12 mouse cellular contexts compared by ENCODE assay signal in the genomic region with DNA sequence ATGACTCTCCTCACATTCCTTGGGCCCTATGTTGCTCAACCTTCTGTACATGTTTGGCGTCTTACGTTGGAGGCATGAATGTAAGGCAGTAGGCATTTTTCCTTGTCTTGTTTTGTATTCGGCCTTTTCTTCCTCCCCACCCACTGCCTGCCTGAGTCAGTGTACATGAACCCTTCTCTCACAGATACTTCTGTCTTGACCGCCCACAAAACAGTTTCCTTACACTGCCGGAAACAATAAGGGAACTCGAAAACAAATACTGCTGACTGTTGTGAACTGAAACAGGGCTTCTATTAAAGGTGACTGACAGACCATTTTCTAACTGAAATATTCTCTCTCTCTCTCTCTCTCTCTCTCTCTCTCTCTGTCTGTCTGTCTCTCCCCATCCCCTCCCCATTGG. TPM values are rescaled to one million over a fixed set of nuclear protein-coding genes. Genes with fewer than 3 reads are reported as not detected.
DNase-seq lines count a peak whose midpoint lies in the region; ATAC-seq and TF ChIP-seq lines count a peak whose summit lies in the region.
"Had no signal": no experiment of that assay in that cellular context is flagged by ENCODE, and none has a peak within 500 bp of the region (broad histone marks: within the 10 kb centered on the region; RNA-seq: fewer than 3 reads in every experiment).

No protein-coding gene starts in this region.

- 69% methylated on average over 6 of the region's 6 CpGs for WGBS in liver, adult 2 months
- 46% methylated on average over 6 of the region's 6 CpGs for WGBS in liver, embryonic 12.5 days (ENCODE audit: insufficient replicate concordance)
- WGBS in bone marrow, adult 2 months: 9% methylated on average over 6 of the region's 6 CpGs
- WGBS in midbrain, postnatal 0 days: 83% methylated on average over 6 of the region's 6 CpGs

- H3K4me2 ChIP-seq in liver, embryonic 12.5 days: no peak overlapping the region
- H3K4me2 ChIP-seq in midbrain, postnatal 0 days (ENCODE audit: low read depth, low read length, poor library complexity, severe bottlenecking): no peak overlapping the region
- H3K4me2 ChIP-seq: embryonic facial prominence, embryonic 15.5 days; limb, embryonic 13.5 days had no signal

- no peaks in the 10 kb centered on the region for H3K79me2 ChIP-seq in liver, adult 2 months (ENCODE audit: control insufficient read depth, insufficient read depth, low read length)

- no peak overlapping the region for H3K9ac ChIP-seq in liver, adult 2 months (ENCODE audit: low read depth, low read length)
- no peak overlapping the region for H3K9ac ChIP-seq in liver, embryonic 12.5 days
- H3K9ac ChIP-seq in midbrain, postnatal 0 days (replicated peaks; ENCODE audit: low read length, poor library complexity, severe bottlenecking): no peak overlapping the region
- H3K9ac ChIP-seq: embryonic facial prominence, embryonic 15.5 days; limb, embryonic 13.5 days had no signal

- H3K4me1 ChIP-seq in liver, adult 2 months (ENCODE audit: control insufficient read depth, insufficient read depth, low read length): peaks cover 2% of the 10 kb centered on the region; the same call in 1 of the 2 replicates
- peaks cover 3% of the 10 kb centered on the region for H3K4me1 ChIP-seq in liver, embryonic 12.5 days
- no peaks in the 10 kb centered on the region; the same call in 1 of the 2 replicates for H3K4me1 ChIP-seq in bone marrow, adult 2 months (ENCODE audit: control insufficient read depth, insufficient read depth, low read length)
- no peaks in the 10 kb centered on the region for H3K4me1 ChIP-seq in midbrain, postnatal 0 days (ENCODE audit: insufficient read depth, low read length)
- H3K4me1 ChIP-seq: embryonic facial prominence, embryonic 15.5 days had no signal

- H3K36me3 ChIP-seq in liver, adult 2 months (ENCODE audit: control insufficient read depth, insufficient read depth, low read length): no peaks in the 10 kb centered on the region
- no peaks in the 10 kb centered on the region for H3K36me3 ChIP-seq in liver, embryonic 12.5 days
- H3K36me3 ChIP-seq in midbrain, postnatal 0 days (ENCODE audit: insufficient read depth, low read length): no peaks in the 10 kb centered on the region
- H3K36me3 ChIP-seq: embryonic facial prominence, embryonic 15.5 days; hindbrain, embryonic 10.5 days; limb, embryonic 13.5 days had no signal

- peaks cover 5% of the 10 kb centered on the region; the same call in 1 of the 2 replicates for H3K9me3 ChIP-seq in liver, embryonic 12.5 days (replicated peaks)
- no peaks in the 10 kb centered on the region for H3K9me3 ChIP-seq in midbrain, postnatal 0 days (ENCODE audit: low read length)
- H3K9me3 ChIP-seq: embryonic facial prominence, embryonic 15.5 days; hindbrain, embryonic 10.5 days; limb, embryonic 13.5 days had no signal

- DNase-seq in liver, adult 2 months (ENCODE audit: extremely low read depth, low read depth, low spot score): no peak
- peak; percentile 39 for DNase-seq in CD4-positive helper T cell, adult 2 months (ENCODE audit: low read depth, low spot score)
- no peak for DNase-seq in midbrain, postnatal 0 days (ENCODE audit: low spot score)
- no peak for DNase-seq in right cerebral cortex, postnatal 14 days

- no peak for ATAC-seq in liver, embryonic 12.5 days
- peak; percentile 55; the same call in 1 of the 2 replicates for ATAC-seq in monocyte, adult 5-6 weeks (replicated peaks; ENCODE audit: insufficient number of reproducible peaks, low FRiP score, low TSS enrichment, poor library complexity, severe bottlenecking)
- ATAC-seq in midbrain, postnatal 0 days (ENCODE audit: low FRiP score): no peak
- ATAC-seq: forebrain, embryonic 16.5 days had no signal

- TF ChIP-seq POLR2A in liver, adult 2 months (IDR thresholded peaks at IDR 0.05; ENCODE audit: extremely low read depth, insufficient read depth, low read length): no peak
- no peak for TF ChIP-seq POLR2A in bone marrow, adult 2 months (IDR thresholded peaks at IDR 0.05; ENCODE audit: borderline replicate concordance, control insufficient read depth, low read depth, low read length)

- no peak overlapping the region for H3K4me3 ChIP-seq in liver, adult 2 months (ENCODE audit: insufficient read depth, low read depth, low read length)
- H3K4me3 ChIP-seq in liver, embryonic 12.5 days: no peak overlapping the region
- no peak overlapping the region for H3K4me3 ChIP-seq in bone marrow, adult 2 months (replicated peaks; ENCODE audit: control insufficient read depth, low read depth, low read length)
- H3K4me3 ChIP-seq in midbrain, postnatal 0 days (ENCODE audit: low read depth, low read length): no peak overlapping the region
- H3K4me3 ChIP-seq: embryonic facial prominence, embryonic 15.5 days; hindbrain, embryonic 10.5 days; limb, embryonic 13.5 days; megakaryocyte, embryonic 14.5 days had no signal

- peak overlapping the region; percentile 18; the same call in 1 of the 2 replicates for H3K27ac ChIP-seq in liver, adult 2 months (replicated peaks; ENCODE audit: insufficient read depth, low read depth, low read length)
- H3K27ac ChIP-seq in liver, embryonic 12.5 days: no peak overlapping the region
- peak overlapping the region; percentile 61; the same call in 1 of the 2 replicates for H3K27ac ChIP-seq in bone marrow, adult 2 months (ENCODE audit: control insufficient read depth, insufficient read depth, low read depth, low read length, poor library complexity)
- no peak overlapping the region for H3K27ac ChIP-seq in midbrain, postnatal 0 days (ENCODE audit: low read depth, low read length)
- H3K27ac ChIP-seq: embryonic facial prominence, embryonic 15.5 days; hindbrain, embryonic 10.5 days; limb, embryonic 13.5 days had no signal

- H3K27me3 ChIP-seq in liver, adult 2 months (ENCODE audit: control insufficient read depth, insufficient read depth, low read length): no peaks in the 10 kb centered on the region
- H3K27me3 ChIP-seq in liver, embryonic 12.5 days (replicated peaks): no peaks in the 10 kb centered on the region
- H3K27me3 ChIP-seq in midbrain, postnatal 0 days (ENCODE audit: insufficient read depth, low read length): no peaks in the 10 kb centered on the region
- H3K27me3 ChIP-seq: embryonic facial prominence, embryonic 15.5 days; limb, embryonic 13.5 days; megakaryocyte, embryonic 14.5 days had no signal

- no peak for TF ChIP-seq CTCF in liver, adult 2 months (IDR thresholded peaks at IDR 0.05; ENCODE audit: low read depth, low read length)
- no peak for TF ChIP-seq CTCF in bone marrow, adult 2 months (IDR thresholded peaks at IDR 0.05; ENCODE audit: control insufficient read depth, insufficient read depth, low read length)
- no peak for TF ChIP-seq CTCF in midbrain, postnatal 0 days (IDR thresholded peaks at IDR 0.05)

RNA-seq across cellular contexts. Expression of a gene that starts 6.2 kb away (rescaled TPM):
- 29.6 and 34.1 TPM in 2 replicates for total RNA-seq in liver, adult 2 months (2014; rRNA removed)
- polyA plus RNA-seq in liver, adult 2 months (2012; rRNA removed): 19.1 and 19.2 TPM in 2 replicates
- polyA plus RNA-seq in liver, embryonic 12.5 days (2016; fragmentation: Nextera tagmentation; extraction: Ambion mirVana): 191 and 193 TPM in 2 replicates
- 77.1 and 80.7 TPM in 2 replicates for polyA plus RNA-seq in bone marrow, adult 2 months (2011; ENCODE audit: insufficient read depth, insufficient read length, low replicate concordance, missing spikeins)
- total RNA-seq in monocyte, adult 5-6 weeks (2017): 101 to 144 TPM (median 135 TPM) in 3 replicates
- total RNA-seq in midbrain, postnatal 0 days (2014; rRNA removed): 230 and 286 TPM in 2 replicates
- 321 and 322 TPM in 2 replicates for polyA plus RNA-seq in midbrain, postnatal 0 days (2015; fragmentation: Nextera tagmentation; extraction: Ambion mirVana)

RNA-seq across cellular contexts. Expression of a gene that starts 7.1 kb away (rescaled TPM):
- total RNA-seq in liver, adult 2 months (2014; rRNA removed): 84.1 and 98.5 TPM in 2 replicates
- 73.1 and 78.5 TPM in 2 replicates for polyA plus RNA-seq in liver, adult 2 months (2012; rRNA removed)
- polyA plus RNA-seq in liver, embryonic 12.5 days (2016; fragmentation: Nextera tagmentation; extraction: Ambion mirVana): 248 and 264 TPM in 2 replicates
- 69.8 and 80.9 TPM in 2 replicates for polyA plus RNA-seq in bone marrow, adult 2 months (2011; ENCODE audit: insufficient read depth, insufficient read length, low replicate concordance, missing spikeins)
- total RNA-seq in monocyte, adult 5-6 weeks (2017): 39.1 to 48.3 TPM (median 43.7 TPM) in 3 replicates
- 124 and 125 TPM in 2 replicates for total RNA-seq in midbrain, postnatal 0 days (2014; rRNA removed)
- polyA plus RNA-seq in midbrain, postnatal 0 days (2015; fragmentation: Nextera tagmentation; extraction: Ambion mirVana): 239 and 250 TPM in 2 replicates

RNA-seq across cellular contexts. Expression of a gene that starts 55.2 kb away (rescaled TPM):
- total RNA-seq in liver, adult 2 months (2014; rRNA removed): 88.2 and 91.5 TPM in 2 replicates
- 36.7 and 37.2 TPM in 2 replicates for polyA plus RNA-seq in liver, adult 2 months (2012; rRNA removed)
- 130 and 134 TPM in 2 replicates for polyA plus RNA-seq in liver, embryonic 12.5 days (2016; fragmentation: Nextera tagmentation; extraction: Ambion mirVana)
- 89.7 and 95.9 TPM in 2 replicates for polyA plus RNA-seq in bone marrow, adult 2 months (2011; ENCODE audit: insufficient read depth, insufficient read length, low replicate concordance, missing spikeins)
- 60.2 to 71.0 TPM (median 66.3 TPM) in 3 replicates for total RNA-seq in monocyte, adult 5-6 weeks (2017)
- total RNA-seq in midbrain, postnatal 0 days (2014; rRNA removed): 65.9 and 81.4 TPM in 2 replicates
- 53.1 and 58.5 TPM in 2 replicates for polyA plus RNA-seq in midbrain, postnatal 0 days (2015; fragmentation: Nextera tagmentation; extraction: Ambion mirVana)

Comparison
In these comparisons a context has a peak if more than half of its experiments do, and no peak if none do; other contexts are left out.
1. H3K27ac ChIP-seq: peak in liver, adult 2 months (single experiment) and bone marrow, adult 2 months (single experiment); none in liver, embryonic 12.5 days (single experiment) and midbrain, postnatal 0 days (single experiment).